Mouse (Mus musculus) common myeloid progenitor, adult 5-6 weeks (primary cell): Measurements from ENCODE around the gene Tulp1. TPM values are rescaled to one million over a fixed set of nuclear protein-coding genes. Genes with fewer than 3 reads are reported as not detected.
A peak's percentile ranks its signal among the peaks of the same experiment; 100 is the strongest.
"Not testable (repeated sequence)": the region's sequence is repeated elsewhere in the genome, so short reads cannot be mapped to it uniquely, and the experiment has no call there.

ENCODE experiments used
- ATAC-seq: replicated peaks from 2 replicates; pipeline ENCODE4 v1.8.0; 2016; ENCODE audit warnings: low read depth, mild to moderate bottlenecking, moderate TSS enrichment, inconsistent platforms; ENCODE audit not compliant: poor library complexity, severe bottlenecking
- total RNA-seq: library from RNA; stranded (forward); fragments of 200-1000, 187-1606 nt; gene quantifications from 2 replicates; pipeline ENCODE4 v1.2.3, GENCODE M21; 2017

Tulp1 gene
- total RNA-seq, result not detected in 2 replicates

- ATAC-seq, result no peak
Measured at GRCm38 (mm10) chr17:28365122-28365521, at the start of gene Tulp1. TSS of gene Tulp1 (minus strand) at chr17:28365222.

DNA sequence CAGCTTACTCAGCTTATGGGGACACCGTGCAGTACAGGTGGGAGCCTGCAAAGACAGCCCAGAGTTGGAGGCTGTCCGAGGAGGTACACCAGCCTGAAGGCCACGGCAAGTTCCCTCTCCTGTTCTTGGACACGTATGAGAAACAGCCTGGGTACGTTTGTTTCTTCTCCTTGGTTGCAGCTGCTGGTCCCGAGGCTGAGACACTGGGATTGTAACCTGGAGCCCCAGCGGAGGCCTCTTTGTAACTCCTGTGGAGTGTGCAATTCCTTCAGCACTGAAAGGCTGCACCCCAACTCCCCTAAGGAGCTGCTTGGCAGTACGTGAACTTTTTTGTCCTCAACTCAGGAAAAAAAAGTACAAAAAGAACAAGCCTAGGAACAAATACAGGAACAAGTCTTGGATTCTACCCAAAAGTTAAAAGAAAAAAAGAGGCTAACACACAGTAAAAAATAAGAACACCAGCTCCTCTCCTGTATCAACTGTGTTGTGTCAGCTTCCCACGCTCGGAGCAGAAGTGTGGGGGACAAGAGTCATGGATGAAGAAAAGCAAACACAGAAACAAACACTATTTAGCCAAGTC is 46.4 kb upstream of the Tulp1 start:
- ATAC-seq, result no peak

DNA sequence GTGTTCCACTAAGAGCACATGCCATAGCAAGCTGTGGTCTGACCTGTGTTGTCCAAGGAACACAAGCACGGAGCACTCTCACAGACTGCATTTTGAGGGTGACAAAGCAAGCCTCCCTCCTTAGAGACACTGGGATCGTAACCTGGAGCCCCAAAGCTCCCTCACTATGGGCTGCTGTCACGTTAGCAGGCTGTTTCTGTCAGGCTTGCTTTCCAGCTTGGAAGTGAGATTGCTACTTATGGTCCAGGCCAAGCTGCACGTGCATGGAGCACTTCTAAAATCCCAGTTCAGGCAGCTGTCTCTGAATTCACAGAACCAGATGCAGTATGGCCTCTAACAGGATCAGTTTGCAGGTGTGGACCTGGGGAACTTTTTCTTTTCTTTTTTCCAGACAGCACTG is 45.7 kb upstream of the Tulp1 start:
- no peak for ATAC-seq

DNA sequence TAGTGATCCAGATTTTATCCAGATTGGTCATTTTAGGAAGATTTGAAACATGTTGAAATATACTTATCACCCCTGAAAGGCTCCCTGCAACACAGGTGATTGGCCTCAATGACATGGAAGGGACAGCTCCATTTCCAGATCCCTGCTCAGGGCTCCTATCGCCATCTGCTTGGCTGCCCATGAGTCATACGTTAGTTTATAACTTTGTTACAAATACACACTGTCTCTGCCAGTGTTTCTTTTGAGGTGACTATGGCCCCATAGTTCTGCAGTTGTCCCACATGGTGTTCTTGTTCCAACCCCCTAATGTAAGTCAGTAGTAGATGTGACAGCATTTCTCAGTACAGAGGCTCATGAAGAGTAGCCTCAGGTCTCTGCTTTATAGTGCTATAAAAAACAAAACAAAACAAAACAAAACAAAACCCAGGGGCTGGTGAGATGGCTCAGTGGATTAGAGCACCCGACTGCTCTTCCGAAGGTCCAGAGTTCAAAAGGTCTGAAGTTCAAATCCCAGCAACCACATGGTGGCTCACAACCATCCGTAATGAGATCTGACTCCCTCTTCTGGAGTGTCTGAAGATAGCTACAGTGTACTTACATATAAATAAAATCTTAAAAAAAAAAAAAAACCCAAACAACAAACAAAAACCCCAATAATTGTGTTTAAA is 43.4 kb upstream of the Tulp1 start:
- no peak for ATAC-seq

DNA sequence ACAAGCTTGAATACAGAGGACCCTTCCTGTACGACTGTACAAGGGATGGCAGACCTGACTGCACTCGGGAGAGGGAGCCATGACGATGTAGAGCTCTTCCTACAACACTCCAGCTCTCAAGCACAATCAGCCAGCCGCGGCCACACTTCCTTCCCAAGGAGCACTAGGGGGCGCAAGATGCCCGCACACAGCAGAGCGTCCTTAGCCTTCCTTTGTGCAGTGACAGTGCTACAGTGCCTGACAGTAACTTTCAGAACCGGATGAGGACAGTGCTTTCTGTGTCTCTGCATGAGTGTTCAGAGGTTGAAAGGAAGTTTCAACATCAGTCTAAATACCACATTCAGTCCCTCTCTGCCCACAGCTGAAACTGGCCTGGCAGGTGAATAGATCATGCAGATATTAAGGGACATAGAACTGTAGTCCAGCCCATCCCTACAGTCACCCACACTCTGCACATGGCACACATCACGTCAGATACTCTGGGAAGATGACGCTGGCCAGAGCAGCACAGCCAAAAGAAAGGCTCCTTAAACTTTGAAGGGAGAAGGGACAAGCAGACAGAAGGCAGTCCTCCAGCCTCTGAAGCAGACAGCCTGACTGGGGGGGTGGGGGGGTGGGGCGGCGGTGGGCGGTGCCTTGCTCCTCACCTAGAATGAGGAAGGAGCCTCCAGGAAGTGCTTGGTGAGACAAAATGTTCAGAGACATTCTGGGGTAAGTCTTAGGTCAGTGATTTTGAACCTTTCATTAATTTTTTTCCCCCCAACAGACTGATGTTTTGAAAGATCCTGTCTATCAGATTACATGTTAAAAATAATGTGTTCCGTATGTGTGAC is 42.6 kb upstream of the Tulp1 start:
- peak; percentile 97 for ATAC-seq

DNA sequence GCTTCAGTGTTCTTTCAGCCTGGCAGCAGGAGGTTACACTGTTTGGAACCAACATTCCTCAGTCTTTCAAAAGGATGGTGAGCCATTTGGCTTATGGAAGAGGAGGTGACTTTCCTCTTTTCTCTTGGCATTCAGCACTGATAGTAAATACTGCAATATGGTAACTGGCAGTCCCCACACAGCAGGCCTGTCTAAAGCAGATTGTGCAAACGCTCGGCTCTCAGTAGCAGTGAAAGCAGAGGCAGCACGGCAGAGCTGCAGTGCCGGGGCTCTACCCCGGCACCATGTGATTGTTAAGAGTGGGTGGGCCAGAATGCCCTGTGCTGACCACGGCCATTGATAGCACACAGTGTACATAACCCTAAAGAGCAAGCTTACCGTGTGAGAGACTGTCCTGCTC is 41.4 kb upstream of the Tulp1 start:
- no peak for ATAC-seq

DNA sequence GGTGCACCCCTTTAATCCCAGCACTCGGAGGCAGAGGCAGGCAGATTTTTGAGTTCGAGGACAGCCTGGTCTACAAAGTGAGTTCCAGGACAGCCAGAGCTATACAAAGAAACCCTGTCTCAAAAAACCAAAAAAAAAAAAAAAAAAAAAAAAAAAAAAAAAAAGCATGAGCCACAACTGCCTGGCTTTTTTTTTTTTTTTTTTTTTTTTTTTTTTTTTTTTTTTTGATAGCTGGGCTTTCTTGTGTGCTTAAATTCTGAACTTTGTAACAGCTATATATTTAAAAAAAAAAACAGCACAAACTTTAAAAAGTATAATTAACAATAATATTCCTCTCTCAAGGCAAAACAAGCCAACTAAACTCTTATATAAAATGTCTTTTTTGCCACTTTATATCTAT is 39.7 kb upstream of the Tulp1 start:
- not testable (repeated sequence) for ATAC-seq

GRCm38 (mm10) chr17:28404301-28404700 is 39.3 kb upstream of the Tulp1 start:
- no peak for ATAC-seq

DNA sequence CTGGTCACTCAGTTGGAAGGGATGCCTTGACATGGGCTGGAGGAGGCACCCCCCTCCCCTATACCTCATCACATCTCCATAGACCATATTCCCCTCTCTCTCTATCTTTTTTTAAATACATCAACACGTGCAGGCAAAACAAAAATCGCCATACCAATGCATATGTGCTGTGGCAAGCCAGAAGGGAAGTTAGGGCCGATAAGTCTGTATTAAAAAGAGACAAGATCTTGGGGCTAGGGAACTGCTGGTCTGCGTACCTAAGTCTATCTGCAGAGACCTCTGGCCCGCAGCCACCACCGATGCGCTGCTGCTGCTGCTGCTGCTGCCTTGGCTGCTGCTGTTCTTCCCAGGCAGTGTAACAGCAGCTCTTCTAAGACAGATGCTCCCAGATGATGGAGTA is 30.0 kb upstream of the Tulp1 start:
- no peak for ATAC-seq

GRCm38 (mm10) chr17:28394051-28394765 is 29.2 kb upstream of the Tulp1 start:
- no peak for ATAC-seq

- peak; percentile 79 for ATAC-seq
Measured at GRCm38 (mm10) chr17:28391568-28392432, 26.8 kb upstream of the Tulp1 start.

GRCm38 (mm10) chr17:28388534-28388933 is 23.5 kb upstream of the Tulp1 start:
- ATAC-seq, result no peak

DNA sequence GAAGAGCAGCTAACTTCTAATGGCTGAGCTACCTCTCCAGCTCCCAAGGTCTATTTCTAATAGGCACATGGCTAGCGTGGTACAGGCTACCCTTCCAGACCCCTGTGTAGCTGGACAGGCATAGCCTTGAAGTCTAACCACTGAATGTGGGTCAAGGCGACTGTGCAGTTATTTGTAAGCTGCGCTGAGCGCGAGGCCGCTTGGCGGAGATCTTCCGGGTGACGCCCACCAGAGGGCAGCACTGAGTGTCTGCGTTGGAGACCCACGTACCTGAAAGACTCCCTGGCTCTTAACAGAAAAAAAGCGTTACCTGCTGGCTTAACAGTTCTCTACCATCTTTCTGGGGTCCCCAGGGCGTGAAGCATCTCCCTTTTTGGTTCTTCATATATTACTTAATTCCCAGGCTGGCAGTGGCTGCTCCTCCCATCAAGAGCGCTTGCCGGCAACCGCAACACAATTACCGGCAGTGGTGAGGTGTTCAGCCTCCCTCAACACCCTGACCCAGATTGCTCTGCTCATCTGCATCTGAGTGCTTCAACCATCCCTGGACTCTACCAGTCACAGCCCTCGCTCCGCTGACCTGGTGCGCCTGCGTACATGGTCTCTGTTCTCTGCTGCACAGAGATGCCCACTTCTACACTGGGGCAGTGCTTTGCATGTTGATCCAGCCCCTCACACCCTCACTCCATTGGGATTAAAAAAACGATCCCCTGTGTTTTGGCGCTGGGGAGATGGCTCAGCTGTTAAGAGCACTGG is 21.3 kb upstream of the Tulp1 start:
- ATAC-seq, result peak; percentile 78

DNA sequence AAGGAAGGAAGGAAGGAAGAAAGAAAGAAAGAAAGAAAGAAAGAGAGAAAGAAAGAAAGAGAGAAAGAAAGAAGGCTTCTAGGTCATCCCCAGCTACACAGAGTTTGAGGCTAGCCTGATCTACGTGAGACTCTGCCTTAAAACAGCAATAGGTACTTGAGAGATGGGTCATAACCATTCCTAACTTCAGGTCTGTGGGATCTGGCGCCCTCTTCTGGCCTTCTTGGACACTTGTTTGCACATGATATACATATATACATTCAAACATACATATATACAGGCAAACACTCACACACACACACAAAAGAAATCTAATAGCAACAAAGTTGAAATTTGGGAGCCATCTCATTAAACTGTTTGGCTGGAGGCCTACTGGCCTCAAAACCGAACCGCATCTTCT is 19.3 kb upstream of the Tulp1 start:
- no peak for ATAC-seq

DNA sequence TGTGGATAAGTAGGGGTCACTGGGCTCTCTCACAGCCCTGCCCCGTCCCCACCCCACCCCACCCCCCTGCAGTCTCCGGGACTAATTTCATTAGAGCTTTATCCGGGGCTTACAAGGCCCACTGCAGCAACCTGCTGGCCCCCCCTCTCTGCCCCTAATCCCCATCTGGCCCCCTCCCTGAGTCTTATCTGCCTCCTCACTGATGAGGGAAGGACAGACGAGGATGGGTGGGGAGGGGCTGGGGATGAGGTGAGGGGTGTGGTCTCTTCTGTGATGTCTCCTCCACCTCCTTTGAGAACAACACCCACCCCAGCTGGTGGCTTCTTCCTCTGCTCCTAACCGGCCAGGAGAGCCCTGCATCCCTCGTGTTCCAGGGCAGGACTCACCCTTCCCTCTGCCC is 15.2 kb upstream of the Tulp1 start:
- no peak for ATAC-seq

DNA sequence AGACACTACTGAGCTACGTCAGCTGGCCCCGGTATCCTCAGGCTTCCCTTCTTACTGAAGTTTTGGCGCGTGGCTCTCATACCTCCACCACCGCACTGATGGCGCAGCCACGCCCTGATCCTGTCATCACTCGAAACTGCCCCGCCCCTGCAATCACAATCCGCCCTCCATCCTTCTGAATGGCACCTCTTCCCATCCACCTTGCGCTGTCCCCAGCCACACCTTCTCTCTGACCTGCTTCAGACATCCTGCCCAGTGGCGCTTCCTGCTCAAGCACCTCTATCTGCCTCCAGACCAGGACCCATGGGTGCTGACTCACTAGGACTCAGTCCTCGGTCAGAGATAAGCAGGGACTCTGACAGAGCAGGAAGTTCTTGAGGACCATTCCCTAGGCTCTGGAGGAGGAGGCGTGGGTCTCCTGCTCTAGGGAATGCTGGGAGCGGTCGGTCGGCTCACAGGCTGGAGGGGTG is 10.6 kb upstream of the Tulp1 start:
- ATAC-seq, result peak; percentile 61

GRCm38 (mm10) chr17:28374494-28374893 is 9.5 kb upstream of the Tulp1 start:
- ATAC-seq, result no peak

- peak; percentile 67 for ATAC-seq
Measured at GRCm38 (mm10) chr17:28373821-28374220, 8.8 kb upstream of the Tulp1 start.

DNA sequence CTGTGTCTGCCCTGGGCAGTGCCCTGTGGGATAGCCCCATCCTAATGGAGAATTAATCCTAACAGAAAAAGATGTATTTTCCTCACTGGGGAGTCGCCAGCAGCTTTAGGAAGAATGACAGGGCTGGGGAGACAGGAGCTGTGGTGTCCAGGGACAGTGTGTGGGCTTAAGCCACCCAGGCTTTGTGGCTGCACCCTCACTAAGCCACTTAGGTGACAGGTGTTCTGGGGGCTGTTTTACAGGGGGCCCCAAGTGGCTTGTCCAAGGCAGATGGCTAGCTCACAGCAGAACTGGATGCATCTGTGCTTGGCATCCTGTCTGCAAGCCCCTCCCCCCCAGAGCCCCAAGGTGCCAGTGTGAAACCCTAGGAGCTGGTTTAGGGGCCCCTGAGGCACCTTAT is 6.9 kb upstream of the Tulp1 start:
- ATAC-seq, result no peak
